Mouse (Mus musculus) intestine, postnatal 0 days (tissue): ENCODE data around the gene Ikzf4. TPM values are rescaled to one million over a fixed set of nuclear protein-coding genes. Genes with fewer than 3 reads are reported as not detected.

Experiments
- ATAC-seq: fragments of 200-750 bp; cut with Nextera tagmentation; 2 replicates; pipeline ENCODE4 v1.8.0; 2017; ENCODE audit warnings: mild to moderate bottlenecking, moderate TSS enrichment, moderate library complexity
- H3K27ac ChIP-seq: fragments of 300-500 bp; sonication (generic); 2 replicates; pipeline ENCODE4 v1.5.1; 2014; ENCODE audit warnings: mild to moderate bottlenecking, low read depth, low read length, moderate library complexity
- H3K27me3 ChIP-seq: fragments of 300-500 bp; sonication (generic); replicated peaks from 2 replicates; pipeline ENCODE4 v1.6.1; 2014; ENCODE audit warnings: low read length, mixed read lengths; ENCODE audit not compliant: control insufficient read depth, insufficient read depth
- H3K36me3 ChIP-seq: fragments of 300-500 bp; sonication (generic); 2 replicates; pipeline ENCODE4 v1.6.1; 2014; ENCODE audit warnings: mild to moderate bottlenecking, moderate library complexity; ENCODE audit not compliant: control insufficient read depth, insufficient read depth
- H3K4me1 ChIP-seq: fragments of 300-500 bp; sonication (generic); replicated peaks from 2 replicates; pipeline ENCODE4 v1.6.1; 2014; ENCODE audit warnings: antibody characterized with exemption, low read length, mixed read lengths; ENCODE audit not compliant: control insufficient read depth, insufficient read depth
- H3K4me2 ChIP-seq: fragments of 300-500 bp; sonication (generic); replicated peaks from 2 replicates; pipeline ENCODE4 v1.6.1; 2014; ENCODE audit warnings: low read depth, mild to moderate bottlenecking, moderate library complexity
- H3K4me3 ChIP-seq: fragments of 300-500 bp; sonication (generic); 2 replicates; pipeline ENCODE4 v1.5.1; 2014; ENCODE audit warnings: low read depth, low read length
- H3K9ac ChIP-seq: fragments of 300-500 bp; sonication (generic); 2 replicates; pipeline ENCODE4 v1.6.1; 2014; ENCODE audit warnings: mild to moderate bottlenecking, low read depth, low read length
- H3K9me3 ChIP-seq: fragments of 300-500 bp; sonication (generic); 2 replicates; pipeline ENCODE4 v1.6.1; 2016; ENCODE audit warnings: mixed run types; ENCODE audit not compliant: control insufficient read depth
- CTCF ChIP-seq: sonication (generic); IDR thresholded peaks from 2 replicates; pipeline ENCODE4 v1.5.1; 2016; ENCODE audit warnings: low read depth, mild to moderate bottlenecking, control low read depth, antibody characterized with exemption, moderate library complexity
- WGBS: fragments of 180-500 bp; shearing (Covaris S2); extraction: QIAGEN DNeasy Blood & Tissue Kit; methylation state at CpG from one replicate; pipeline ENCODE4 v1.1.7; 2014; 5-methylcytosine and 5-hydroxymethylcytosine counted together
- polyA plus RNA-seq: library from polyadenylated mRNA; unstranded; fragments of >200 nt; fragmentation: Nextera tagmentation; extraction: Ambion mirVana; gene quantifications from 2 replicates; pipeline ENCODE4 v1.2.1, GENCODE M21; 2015

Ikzf4 gene
- polyA plus RNA-seq, 1 experiment from 2014 or later = 0.95 TPM

GRCm38 (mm10) chr10:128590193-128590690, 55.5 kb downstream of the Ikzf4 start:
- Histone ChIP-seq H3K4me2 (peak overlapping the region; percentile 95), H3K4me1 (no peaks in the 10 kb centered on the region), H3K36me3 (peaks cover 5% of the 10 kb centered on the region; the same call in 1 of the 2 replicates), H3K27me3 (peaks cover 4% of the 10 kb centered on the region; the same call in 1 of the 2 replicates), H3K9me3 (no peaks in the 10 kb centered on the region), H3K27ac (peak overlapping the region; percentile 98), H3K9ac (peak overlapping the region; percentile 77), H3K4me3 (peak overlapping the region; percentile 62)
- WGBS = under 1% methylated on average over 33 of the region's 43 CpGs
- no peak for ATAC-seq
- peak; percentile 90 for TF ChIP-seq CTCF

GRCm38 (mm10) chr10:128589464-128590192, 56.2 kb downstream of the Ikzf4 start, which contains the start of gene Erbb3:
Gene Erbb3 (minus strand): TSS chr10:128589652.
- H3K9ac ChIP-seq = peak within 1 kb of the TSS; percentile 77
- H3K9me3 ChIP-seq = no peaks in the 10 kb centered on the region
- H3K4me3 ChIP-seq = peak within 1 kb of the TSS; percentile 62
- no peak for TF ChIP-seq CTCF
- H3K27me3 ChIP-seq = peaks cover 4% of the 10 kb centered on the region; the same call in 1 of the 2 replicates
- peaks cover 5% of the 10 kb centered on the region; the same call in 1 of the 2 replicates for H3K36me3 ChIP-seq
- H3K4me2 ChIP-seq = peak within 1 kb of the TSS; percentile 95
- peak within 1 kb of the TSS; percentile 98 for H3K27ac ChIP-seq
- under 1% methylated on average over 43 of the region's 43 CpGs for WGBS
- no peaks in the 10 kb centered on the region for H3K4me1 ChIP-seq
- peak; percentile 62 for ATAC-seq

GRCm38 (mm10) chr10:128588775-128589463, 56.9 kb downstream of the Ikzf4 start:
- Histone ChIP-seq H3K4me3 (peak overlapping the region; percentile 62), H3K4me1 (no peaks in the 10 kb centered on the region), H3K27ac (peak overlapping the region; percentile 98), H3K9ac (peak overlapping the region; percentile 77), H3K4me2 (peak overlapping the region; percentile 95), H3K36me3 (peaks cover 5% of the 10 kb centered on the region; the same call in 1 of the 2 replicates), H3K27me3 (peaks cover 4% of the 10 kb centered on the region; the same call in 1 of the 2 replicates), H3K9me3 (no peaks in the 10 kb centered on the region)
- no peak for TF ChIP-seq CTCF
- 2% methylated on average over 23 of the region's 23 CpGs for WGBS
- ATAC-seq = peak; percentile 46

- H3K27me3 ChIP-seq = peaks cover 4% of the 10 kb centered on the region; the same call in 1 of the 2 replicates
- H3K4me1 ChIP-seq = no peaks in the 10 kb centered on the region
- H3K27ac ChIP-seq = peak overlapping the region; percentile 98
- peak overlapping the region; percentile 77 for H3K9ac ChIP-seq
- H3K36me3 ChIP-seq = peaks cover 8% of the 10 kb centered on the region
- H3K4me3 ChIP-seq = peak overlapping the region; percentile 62
- H3K9me3 ChIP-seq = no peaks in the 10 kb centered on the region
- peak overlapping the region; percentile 95 for H3K4me2 ChIP-seq
- TF ChIP-seq CTCF = no peak
- ATAC-seq = peak; percentile 5; the same call in 1 of the 2 replicates
- 24% methylated on average over 1 of the region's 1 CpGs for WGBS
Observed at GRCm38 (mm10) chr10:128588136-128588535, 57.7 kb downstream of the Ikzf4 start.

- 27% methylated on average over 8 of the region's 8 CpGs for WGBS
- no peaks in the 10 kb centered on the region for H3K4me1 ChIP-seq
- ATAC-seq = peak; percentile 82
- peak overlapping the region; percentile 95 for H3K4me2 ChIP-seq
- H3K9ac ChIP-seq = peak overlapping the region; percentile 77; the same call in 1 of the 2 replicates
- peaks cover 12% of the 10 kb centered on the region for H3K36me3 ChIP-seq
- no peaks in the 10 kb centered on the region for H3K9me3 ChIP-seq
- TF ChIP-seq CTCF = peak; percentile 37; the same call in 1 of the 2 replicates
- H3K4me3 ChIP-seq = peak overlapping the region; percentile 62
- peaks cover 4% of the 10 kb centered on the region; the same call in 1 of the 2 replicates for H3K27me3 ChIP-seq
- H3K27ac ChIP-seq = peak overlapping the region; percentile 98
Observed at GRCm38 (mm10) chr10:128587697-128588096, 58.1 kb downstream of the Ikzf4 start.

GRCm38 (mm10) chr10:128587120-128587519, 58.7 kb downstream of the Ikzf4 start:
- Histone ChIP-seq H3K9ac (peak overlapping the region; percentile 37), H3K9me3 (no peaks in the 10 kb centered on the region), H3K36me3 (peaks cover 14% of the 10 kb centered on the region), H3K4me1 (no peaks in the 10 kb centered on the region), H3K27ac (peak overlapping the region; percentile 98), H3K27me3 (peaks cover 4% of the 10 kb centered on the region; the same call in 1 of the 2 replicates), H3K4me2 (peak overlapping the region; percentile 95), H3K4me3 (peak overlapping the region; percentile 30)
- no peak for TF ChIP-seq CTCF
- ATAC-seq = peak; percentile 7; the same call in 1 of the 2 replicates
- WGBS = 32% methylated on average over 4 of the region's 4 CpGs
